Comparison of ENCODE assay signal across 19 mouse cellular contexts in genomic region chr5:72751056-72751758, GRCm38 (mm10). TPM values are rescaled to one million over a fixed set of nuclear protein-coding genes. Genes with fewer than 3 reads are reported as not detected.
DNase-seq lines count a peak whose midpoint lies in the region; ATAC-seq and TF ChIP-seq lines count a peak whose summit lies in the region.
"Had no signal": no experiment of that assay in that cellular context is flagged by ENCODE, and none has a peak within 500 bp of the region (broad histone marks: within the 10 kb centered on the region; RNA-seq: fewer than 3 reads in every experiment).

No protein-coding gene starts in this region.

- TF ChIP-seq CTCF in spleen, adult 2 months (IDR thresholded peaks at IDR 0.05; ENCODE audit: extremely low read depth, insufficient read depth, insufficient read length, insufficient replicate concordance) = no peak
- TF ChIP-seq CTCF in midbrain, postnatal 0 days (IDR thresholded peaks at IDR 0.05) = no peak

- no peak overlapping the region for H3K9ac ChIP-seq in heart, embryonic 12.5 days
- H3K9ac ChIP-seq in forebrain, embryonic 16.5 days (replicated peaks; ENCODE audit: low read depth, low read length) = no peak overlapping the region
- H3K9ac ChIP-seq in midbrain, postnatal 0 days (replicated peaks; ENCODE audit: low read length, poor library complexity, severe bottlenecking) = no peak overlapping the region
- H3K9ac ChIP-seq: kidney, embryonic 15.5 days; limb, embryonic 12.5 days; liver, embryonic 12.5 days had no signal

- H3K4me3 ChIP-seq in heart, embryonic 12.5 days = no peak overlapping the region
- peak overlapping the region; percentile 15 for H3K4me3 ChIP-seq in spleen, adult 2 months (ENCODE audit: extremely low read depth, insufficient read depth, insufficient read length)
- no peak overlapping the region for H3K4me3 ChIP-seq in forebrain, embryonic 16.5 days (replicated peaks; ENCODE audit: low read length)
- H3K4me3 ChIP-seq in midbrain, postnatal 0 days (ENCODE audit: low read depth, low read length) = no peak overlapping the region
- H3K4me3 ChIP-seq: kidney, embryonic 15.5 days; limb, embryonic 12.5 days; liver, embryonic 12.5 days had no signal

- peak; percentile 81 for DNase-seq in heart, adult 11 months
- DNase-seq in spleen, adult 2 months (ENCODE audit: low read depth in 1 of 2, low spot score in 2 of 2) = no peak
- no peak for DNase-seq in spleen, postnatal 4 days (ENCODE audit: low spot score in 2 of 2)
- peak; percentile 66 for DNase-seq in midbrain, postnatal 0 days (ENCODE audit: low spot score)
- no peak for DNase-seq in embryo, embryonic 10 days (ENCODE audit: low spot score)
- no peak for DNase-seq in right cerebral cortex, postnatal 10 days (ENCODE audit: low spot score in 2 of 2)
- DNase-seq: cerebellum, adult 2 months; gastrocnemius, postnatal 10 days; heart, adult 18-20 months; heart, postnatal 4 days; lung, adult 2 months; right cerebral cortex, adult 18-20 months had no signal

- no peaks in the 10 kb centered on the region for H3K27me3 ChIP-seq in heart, embryonic 12.5 days (replicated peaks)
- no peaks in the 10 kb centered on the region for H3K27me3 ChIP-seq in spleen, adult 2 months (ENCODE audit: control insufficient read depth, insufficient read depth, low read length)
- no peaks in the 10 kb centered on the region for H3K27me3 ChIP-seq in forebrain, embryonic 16.5 days (replicated peaks; ENCODE audit: control insufficient read depth, insufficient read depth, low read length)
- H3K27me3 ChIP-seq in midbrain, postnatal 0 days (ENCODE audit: insufficient read depth, low read length) = no peaks in the 10 kb centered on the region
- H3K27me3 ChIP-seq: kidney, embryonic 15.5 days; limb, embryonic 12.5 days; liver, embryonic 12.5 days had no signal

- H3K9me3 ChIP-seq in heart, embryonic 12.5 days (replicated peaks) = no peaks in the 10 kb centered on the region
- H3K9me3 ChIP-seq in forebrain, embryonic 16.5 days (ENCODE audit: control insufficient read depth, low read length) = no peaks in the 10 kb centered on the region
- H3K9me3 ChIP-seq in midbrain, postnatal 0 days (ENCODE audit: low read length) = no peaks in the 10 kb centered on the region
- H3K9me3 ChIP-seq: kidney, embryonic 15.5 days; limb, embryonic 12.5 days; liver, embryonic 12.5 days had no signal

- WGBS in heart, embryonic 12.5 days = 82% methylated on average over 7 of the region's 7 CpGs
- WGBS in spleen, adult 2 months = 78% methylated on average over 7 of the region's 7 CpGs
- WGBS in forebrain, embryonic 16.5 days = 73% methylated on average over 7 of the region's 7 CpGs
- WGBS in midbrain, postnatal 0 days = 73% methylated on average over 7 of the region's 7 CpGs

- peaks cover 13% of the 10 kb centered on the region for H3K36me3 ChIP-seq in heart, embryonic 12.5 days
- H3K36me3 ChIP-seq in spleen, adult 2 months (ENCODE audit: control insufficient read depth, insufficient read depth, low read length) = peaks cover 11% of the 10 kb centered on the region
- H3K36me3 ChIP-seq in forebrain, embryonic 16.5 days (ENCODE audit: control insufficient read depth, insufficient read depth) = no peaks in the 10 kb centered on the region
- no peaks in the 10 kb centered on the region for H3K36me3 ChIP-seq in midbrain, postnatal 0 days (ENCODE audit: insufficient read depth, low read length)
- H3K36me3 ChIP-seq: limb, embryonic 12.5 days; liver, embryonic 12.5 days had no signal

- H3K4me1 ChIP-seq in heart, embryonic 12.5 days (replicated peaks) = peaks cover 12% of the 10 kb centered on the region; the same call in 1 of the 2 replicates
- peaks cover 12% of the 10 kb centered on the region for H3K4me1 ChIP-seq in spleen, adult 2 months (ENCODE audit: control insufficient read depth, insufficient read depth, insufficient read length)
- H3K4me1 ChIP-seq in forebrain, embryonic 16.5 days (replicated peaks; ENCODE audit: control insufficient read depth, insufficient read depth, low read length) = no peaks in the 10 kb centered on the region
- no peaks in the 10 kb centered on the region for H3K4me1 ChIP-seq in midbrain, postnatal 0 days (ENCODE audit: insufficient read depth, low read length)
- H3K4me1 ChIP-seq: kidney, embryonic 15.5 days; limb, embryonic 12.5 days had no signal

- H3K4me2 ChIP-seq in heart, embryonic 12.5 days = no peak overlapping the region
- H3K4me2 ChIP-seq in forebrain, embryonic 16.5 days (ENCODE audit: low read length) = no peak overlapping the region
- H3K4me2 ChIP-seq in midbrain, postnatal 0 days (ENCODE audit: low read depth, low read length, poor library complexity, severe bottlenecking) = no peak overlapping the region
- H3K4me2 ChIP-seq: kidney, embryonic 15.5 days; limb, embryonic 12.5 days; liver, embryonic 12.5 days had no signal

- ATAC-seq in heart, embryonic 12.5 days (ENCODE audit: insufficient number of reproducible peaks, low FRiP score) = no peak
- peak; percentile 43; the same call in 1 of the 2 replicates for ATAC-seq in forebrain, embryonic 16.5 days
- peak; percentile 76; the same call in 1 of the 2 replicates for ATAC-seq in midbrain, postnatal 0 days (ENCODE audit: low FRiP score)
- ATAC-seq: intestine, postnatal 0 days; liver, embryonic 12.5 days had no signal

- no peak for TF ChIP-seq POLR2A in spleen, adult 2 months (IDR thresholded peaks at IDR 0.05; ENCODE audit: low read depth, low read length)

- H3K27ac ChIP-seq in heart, embryonic 12.5 days (ENCODE audit: poor library complexity, severe bottlenecking) = no peak overlapping the region
- H3K27ac ChIP-seq in spleen, adult 2 months (ENCODE audit: insufficient read depth, low read length) = peak overlapping the region; percentile 27; the same call in 1 of the 2 replicates
- H3K27ac ChIP-seq in forebrain, embryonic 16.5 days (ENCODE audit: low read length) = no peak overlapping the region
- no peak overlapping the region for H3K27ac ChIP-seq in midbrain, postnatal 0 days (ENCODE audit: low read depth, low read length)
- H3K27ac ChIP-seq: kidney, embryonic 15.5 days; limb, embryonic 12.5 days; liver, embryonic 12.5 days had no signal

RNA-seq across cellular contexts. Expression of gene Txk, which starts 1.4 kb away (rescaled TPM):
- not detected in 2 replicates for polyA plus RNA-seq in heart, embryonic 12.5 days (2016; fragmentation: Nextera tagmentation; extraction: Ambion mirVana)
- polyA plus RNA-seq in spleen, adult 2 months (2012; rRNA removed) = 4.2 TPM in 2 replicates
- polyA plus RNA-seq in forebrain, embryonic 16.5 days (2015; fragmentation: Nextera tagmentation; extraction: Ambion mirVana) = 0.13 TPM in 1 of 2 replicates, not detected in the other
- total RNA-seq in midbrain, postnatal 0 days (2014; rRNA removed) = 0.05 TPM in 1 of 2 replicates, not detected in the other
- polyA plus RNA-seq in midbrain, postnatal 0 days (2015; fragmentation: Nextera tagmentation; extraction: Ambion mirVana) = 0.14 and 0.15 TPM in 2 replicates
- total RNA-seq: gastrocnemius, postnatal 10 days; layer of hippocampus, postnatal 14 days had no signal
- polyA plus RNA-seq: limb, embryonic 12.5 days had no signal

Comparison
In these comparisons a context has a peak if more than half of its experiments do, and no peak if none do; other contexts are left out.
1. DNase-seq: peak in heart, adult 11 months (single experiment) and midbrain, postnatal 0 days (single experiment); none in spleen, adult 2 months (0 of 2), spleen, postnatal 4 days (0 of 2), embryo, embryonic 10 days (single experiment) and right cerebral cortex, postnatal 10 days (0 of 2).